Mouse (Mus musculus) lung, adult 2 months (tissue): ENCODE data around the gene Tox2.

ENCODE experiments used
- CTCF ChIP-seq: fragments of 200-500 bp; IDR thresholded peaks from 2 replicates; pipeline ENCODE4 v1.5.1; 2011; ENCODE audit warnings: mild to moderate bottlenecking, low read length, control low read depth; ENCODE audit not compliant: insufficient read depth
- POLR2A ChIP-seq: fragments of 200-500 bp; IDR thresholded peaks from 2 replicates; pipeline ENCODE4 v1.6.1; 2011; ENCODE audit warnings: low read depth, mild to moderate bottlenecking, control low read depth, low read length, borderline replicate concordance; ENCODE audit errors: extremely low read depth

DNA sequence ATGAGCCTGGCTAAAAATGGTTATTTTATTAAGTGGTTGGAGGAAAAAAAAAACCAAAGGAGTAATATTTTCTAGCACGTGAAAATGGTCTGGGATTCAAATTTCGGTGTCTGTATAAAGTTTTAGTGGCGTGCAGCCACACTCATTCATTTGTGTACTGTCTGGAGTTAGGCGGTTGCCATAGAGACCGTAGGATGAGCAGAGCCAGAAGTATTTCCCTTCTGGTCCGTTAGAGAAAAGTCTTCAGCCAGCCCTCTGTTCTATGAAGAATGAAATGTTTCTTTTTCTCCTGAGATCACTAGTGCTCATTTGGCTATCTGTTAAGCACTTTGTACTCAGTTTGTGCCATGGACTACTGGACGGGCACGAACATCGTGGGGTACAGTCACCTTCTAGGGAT lies 146.5 kb downstream of the Tox2 start:
- no peak for TF ChIP-seq POLR2A
- no peak for TF ChIP-seq CTCF
